10 mouse cellular contexts compared by ENCODE assay signal in genomic region chr5:111057084-111057483, GRCm38 (mm10).
DNase-seq lines count a peak whose midpoint lies in the region; ATAC-seq and TF ChIP-seq lines count a peak whose summit lies in the region.
"Had no signal": no experiment of that assay in that cellular context is flagged by ENCODE, and none has a peak within 500 bp of the region (broad histone marks: within the 10 kb centered on the region; RNA-seq: fewer than 3 reads in every experiment).

No protein-coding gene starts in this region.

- no peak overlapping the region for H3K4me2 ChIP-seq in hindbrain, embryonic 11.5 days (replicated peaks; ENCODE audit: low read depth, low read length)
- no peak overlapping the region for H3K4me2 ChIP-seq in hindbrain, embryonic 13.5 days
- H3K4me2 ChIP-seq in forebrain, postnatal 0 days (ENCODE audit: low read depth), result no peak overlapping the region
- H3K4me2 ChIP-seq in midbrain, embryonic 12.5 days (replicated peaks), result no peak overlapping the region
- H3K4me2 ChIP-seq: heart, embryonic 13.5 days had no signal

- peak; percentile 43 for DNase-seq in hindbrain, embryonic 11.5 days (ENCODE audit: low spot score)
- peak; percentile 48 for DNase-seq in NIH3T3 (ENCODE audit: low read depth)
- DNase-seq in forebrain, postnatal 0 days, result no peak
- no peak for DNase-seq in adrenal gland, adult 18-20 months (ENCODE audit: low spot score in 2 of 2)
- no peak for DNase-seq in adrenal gland, postnatal 36 days

- H3K4me3 ChIP-seq in hindbrain, embryonic 11.5 days (ENCODE audit: low read depth, low read length), result no peak overlapping the region
- no peak overlapping the region for H3K4me3 ChIP-seq in hindbrain, embryonic 13.5 days
- H3K4me3 ChIP-seq in forebrain, postnatal 0 days (ENCODE audit: low read depth, low read length), result no peak overlapping the region
- H3K4me3 ChIP-seq in midbrain, embryonic 12.5 days, result no peak overlapping the region
- H3K4me3 ChIP-seq: heart, embryonic 13.5 days had no signal

- H3K36me3 ChIP-seq in hindbrain, embryonic 11.5 days (ENCODE audit: control insufficient read depth, insufficient read depth, low read length), result no peaks in the 10 kb centered on the region
- H3K36me3 ChIP-seq in hindbrain, embryonic 13.5 days, result no peaks in the 10 kb centered on the region
- no peaks in the 10 kb centered on the region for H3K36me3 ChIP-seq in forebrain, postnatal 0 days (ENCODE audit: insufficient read depth)
- no peaks in the 10 kb centered on the region for H3K36me3 ChIP-seq in midbrain, embryonic 12.5 days
- H3K36me3 ChIP-seq: heart, embryonic 13.5 days had no signal

- no peaks in the 10 kb centered on the region for H3K9me3 ChIP-seq in hindbrain, embryonic 11.5 days (ENCODE audit: control insufficient read depth, low read length)
- no peaks in the 10 kb centered on the region for H3K9me3 ChIP-seq in hindbrain, embryonic 13.5 days
- no peaks in the 10 kb centered on the region for H3K9me3 ChIP-seq in forebrain, postnatal 0 days (ENCODE audit: low read length)
- H3K9me3 ChIP-seq in midbrain, embryonic 12.5 days, result no peaks in the 10 kb centered on the region
- H3K9me3 ChIP-seq: heart, embryonic 13.5 days had no signal

- no peak overlapping the region for H3K9ac ChIP-seq in hindbrain, embryonic 11.5 days (ENCODE audit: low read depth, low read length)
- H3K9ac ChIP-seq in hindbrain, embryonic 13.5 days, result no peak overlapping the region
- no peak overlapping the region for H3K9ac ChIP-seq in forebrain, postnatal 0 days
- no peak overlapping the region for H3K9ac ChIP-seq in midbrain, embryonic 12.5 days (replicated peaks)
- H3K9ac ChIP-seq: heart, embryonic 13.5 days; liver, embryonic 14.5 days had no signal

- H3K4me1 ChIP-seq in hindbrain, embryonic 11.5 days (replicated peaks; ENCODE audit: control insufficient read depth, insufficient read depth, low read length), result peaks cover 10% of the 10 kb centered on the region
- peaks cover 71% of the 10 kb centered on the region for H3K4me1 ChIP-seq in hindbrain, embryonic 13.5 days (replicated peaks)
- H3K4me1 ChIP-seq in forebrain, postnatal 0 days (ENCODE audit: insufficient read depth), result peaks cover 51% of the 10 kb centered on the region
- H3K4me1 ChIP-seq in midbrain, embryonic 12.5 days, result peaks cover 61% of the 10 kb centered on the region

- ATAC-seq in hindbrain, embryonic 11.5 days (ENCODE audit: low FRiP score), result peak; percentile 48
- ATAC-seq in hindbrain, embryonic 13.5 days (ENCODE audit: low FRiP score), result no peak; the same call in 1 of the 2 replicates
- no peak for ATAC-seq in forebrain, postnatal 0 days
- peak; percentile 28; the same call in 1 of the 2 replicates for ATAC-seq in midbrain, embryonic 12.5 days (ENCODE audit: low FRiP score, low read depth)
- no peak for ATAC-seq in erythroid progenitor cell, adult 5-6 weeks (replicated peaks; ENCODE audit: low FRiP score, poor library complexity, severe bottlenecking)

- WGBS in hindbrain, embryonic 11.5 days, result 52% methylated on average over 7 of the region's 7 CpGs
- WGBS in hindbrain, embryonic 13.5 days, result 41% methylated on average over 7 of the region's 7 CpGs
- 52% methylated on average over 7 of the region's 7 CpGs for WGBS in forebrain, postnatal 0 days
- 54% methylated on average over 7 of the region's 7 CpGs for WGBS in midbrain, embryonic 12.5 days

- no peak for TF ChIP-seq CTCF in forebrain, postnatal 0 days (IDR thresholded peaks at IDR 0.05; ENCODE audit: low read depth)

- H3K27me3 ChIP-seq in hindbrain, embryonic 11.5 days (ENCODE audit: control insufficient read depth, insufficient read depth, low read length), result no peaks in the 10 kb centered on the region
- no peaks in the 10 kb centered on the region for H3K27me3 ChIP-seq in hindbrain, embryonic 13.5 days
- H3K27me3 ChIP-seq in forebrain, postnatal 0 days (ENCODE audit: insufficient read depth, low read length), result no peaks in the 10 kb centered on the region
- H3K27me3 ChIP-seq in midbrain, embryonic 12.5 days, result no peaks in the 10 kb centered on the region

- H3K27ac ChIP-seq in hindbrain, embryonic 11.5 days (ENCODE audit: low read depth, low read length), result no peak overlapping the region
- H3K27ac ChIP-seq in hindbrain, embryonic 13.5 days, result no peak overlapping the region
- peak overlapping the region; percentile 81 for H3K27ac ChIP-seq in forebrain, postnatal 0 days (ENCODE audit: low read depth, low read length)
- no peak overlapping the region; the same call in 1 of the 2 replicates for H3K27ac ChIP-seq in midbrain, embryonic 12.5 days (replicated peaks)
- H3K27ac ChIP-seq: heart, embryonic 13.5 days; liver, embryonic 14.5 days had no signal

Comparison
In these comparisons a context has a peak if more than half of its experiments do, and no peak if none do; other contexts are left out.
1. ATAC-seq: peak in hindbrain, embryonic 11.5 days (single experiment) and midbrain, embryonic 12.5 days (single experiment); none in hindbrain, embryonic 13.5 days (single experiment), forebrain, postnatal 0 days (single experiment) and erythroid progenitor cell, adult 5-6 weeks (single experiment).
2. DNase-seq: peak in hindbrain, embryonic 11.5 days (single experiment) and NIH3T3 (single experiment); none in forebrain, postnatal 0 days (single experiment), adrenal gland, adult 18-20 months (0 of 2) and adrenal gland, postnatal 36 days (0 of 2).